Mouse (Mus musculus) bone marrow macrophage, adult 2 months (primary cell): ENCODE measurements at regions not wholly inside any gene's neighbourhood (a gene's known extent, or its start where the extent isn't known, plus 50 kb on each side); places are given as distances from the start of the nearest gene placed in this dataset.

Source experiments
- H3K27ac ChIP-seq: 2 replicates; pipeline ENCODE4 v1.5.1; 2012; ENCODE audit warnings: low read depth, low read length; ENCODE audit not compliant: insufficient read depth
- H3K4me1 ChIP-seq: 2 replicates; pipeline ENCODE4 v1.6.1; 2012; ENCODE audit warnings: low read length; ENCODE audit not compliant: control insufficient read depth, insufficient read depth
- H3K4me3 ChIP-seq: 2 replicates; pipeline ENCODE4 v1.5.1; 2012; ENCODE audit warnings: mild to moderate bottlenecking, low read length, moderate library complexity; ENCODE audit not compliant: insufficient read depth
- CTCF ChIP-seq: IDR thresholded peaks from 2 replicates; pipeline ENCODE4 v1.5.1; 2012; ENCODE audit warnings: low read depth, mild to moderate bottlenecking, low read length, moderate library complexity
- POLR2A ChIP-seq: IDR thresholded peaks from 2 replicates; pipeline ENCODE4 v1.6.1; 2012; ENCODE audit warnings: mild to moderate bottlenecking, low read depth, low read length, borderline replicate concordance

GRCm38 (mm10) chr9:67692396-67692795 lies 66.8 kb upstream of the C2cd4b start:
- no peak for TF ChIP-seq POLR2A
- TF ChIP-seq CTCF = no peak
- Histone ChIP-seq H3K4me3 (no peak overlapping the region), H3K27ac (no peak overlapping the region), H3K4me1 (no peaks in the 10 kb centered on the region)

DNA sequence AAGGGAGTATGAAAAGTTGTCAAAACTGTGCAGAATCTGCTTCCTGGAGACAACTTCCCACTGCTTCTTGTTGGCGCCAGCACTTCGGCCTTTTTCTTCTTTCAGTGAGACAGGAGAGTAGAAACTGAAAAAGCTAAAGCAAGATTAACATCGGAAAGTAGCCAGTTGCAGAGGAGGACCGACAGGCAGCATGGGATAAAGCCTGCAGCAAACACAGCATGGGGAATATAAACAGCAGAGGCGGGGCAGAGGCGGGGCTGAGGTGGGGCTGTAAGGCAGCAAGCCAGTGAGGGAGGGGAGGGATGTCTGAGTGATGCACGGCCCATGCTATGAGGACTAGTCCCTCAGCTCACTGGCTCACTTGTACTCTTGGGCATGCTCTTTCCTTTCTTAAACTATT lies 65.5 kb upstream of the C2cd4b start:
- TF ChIP-seq CTCF = no peak
- TF ChIP-seq POLR2A = no peak

GRCm38 (mm10) chr9:67698796-67699195 lies 60.4 kb upstream of the C2cd4b start:
- TF ChIP-seq POLR2A (no peak), CTCF (no peak)
- H3K4me3 ChIP-seq = no peak overlapping the region

More for the DNA sequence above, 65.5 kb upstream of the C2cd4b start:
- Histone ChIP-seq H3K4me1 (no peaks in the 10 kb centered on the region), H3K27ac (no peak overlapping the region), H3K4me3 (no peak overlapping the region)

GRCm38 (mm10) chr9:67699846-67700579 lies 59.2 kb upstream of the C2cd4b start:
- H3K4me3 ChIP-seq = peak overlapping the region; percentile 15; the same call in 1 of the 2 replicates
- no peak for TF ChIP-seq CTCF
- no peak for TF ChIP-seq POLR2A
- H3K27ac ChIP-seq = no peak overlapping the region
- H3K4me1 ChIP-seq = no peaks in the 10 kb centered on the region

More at GRCm38 (mm10) chr9:67698796-67699195, 60.4 kb upstream of the C2cd4b start:
- Histone ChIP-seq H3K4me1 (no peaks in the 10 kb centered on the region), H3K27ac (no peak overlapping the region)

- no peaks in the 10 kb centered on the region for H3K4me1 ChIP-seq
- H3K4me3 ChIP-seq = no peak overlapping the region
- TF ChIP-seq POLR2A = no peak
- TF ChIP-seq CTCF = no peak
- no peak overlapping the region for H3K27ac ChIP-seq
These were observed 50.8 kb upstream of the C2cd4b start for GRCm38 (mm10) chr9:67708246-67708960.
